Mouse (Mus musculus): Measurements from ENCODE around the gene Mxra8.
A peak's percentile ranks its signal among the peaks of the same experiment; 100 is the strongest.

Gene Mxra8

GRCm38 (mm10) chr4:155839483-155839910 lies at the start of gene Mxra8:
Gene Mxra8, plus strand, starts transcription at chr4:155839680.
- Histone ChIP-seq H3K27me3 (ENCODE audit: control insufficient read depth, insufficient read depth, low read length, poor library complexity, severe bottlenecking) (no peaks in the 10 kb centered on the region), H3K36me3 (ENCODE audit: control insufficient read depth, insufficient read depth, low read length, poor library complexity, severe bottlenecking) (no peaks in the 10 kb centered on the region)
- no peak for DNase-seq (ENCODE audit: low read depth, low spot score)

GRCm38 (mm10) chr4:155790021-155790489 lies 49.4 kb upstream of the Mxra8 start, which contains the start of gene Ankrd65:
Gene Ankrd65, plus strand, starts transcription at chr4:155790439.
- Histone ChIP-seq H3K36me3 (ENCODE audit: control insufficient read depth, insufficient read depth, low read length, poor library complexity, severe bottlenecking) (no peaks in the 10 kb centered on the region), H3K27me3 (ENCODE audit: control insufficient read depth, insufficient read depth, low read length, poor library complexity, severe bottlenecking) (peaks cover 3% of the 10 kb centered on the region; the same call in 1 of the 2 replicates)
- no peak for DNase-seq (ENCODE audit: low read depth, low spot score)

- Histone ChIP-seq H3K36me3 (ENCODE audit: control insufficient read depth, insufficient read depth, low read length, poor library complexity, severe bottlenecking) (no peaks in the 10 kb centered on the region), H3K27me3 (ENCODE audit: control insufficient read depth, insufficient read depth, low read length, poor library complexity, severe bottlenecking) (peaks cover 3% of the 10 kb centered on the region; the same call in 1 of the 2 replicates)
- DNase-seq (ENCODE audit: low read depth, low spot score) = no peak
Measured at GRCm38 (mm10) chr4:155790650-155791161, 48.8 kb upstream of the Mxra8 start.

GRCm38 (mm10) chr4:155791240-155791933 lies 48.1 kb upstream of the Mxra8 start:
- DNase-seq (ENCODE audit: low read depth, low spot score) = no peak
- Histone ChIP-seq H3K36me3 (ENCODE audit: control insufficient read depth, insufficient read depth, low read length, poor library complexity, severe bottlenecking) (no peaks in the 10 kb centered on the region), H3K27me3 (ENCODE audit: control insufficient read depth, insufficient read depth, low read length, poor library complexity, severe bottlenecking) (peaks cover 3% of the 10 kb centered on the region; the same call in 1 of the 2 replicates)

- no peak for DNase-seq (ENCODE audit: low read depth, low spot score)
- Histone ChIP-seq H3K36me3 (ENCODE audit: control insufficient read depth, insufficient read depth, low read length, poor library complexity, severe bottlenecking) (no peaks in the 10 kb centered on the region), H3K27me3 (ENCODE audit: control insufficient read depth, insufficient read depth, low read length, poor library complexity, severe bottlenecking) (peaks cover 3% of the 10 kb centered on the region; the same call in 1 of the 2 replicates)
Measured at GRCm38 (mm10) chr4:155793730-155794129, 45.8 kb upstream of the Mxra8 start.

GRCm38 (mm10) chr4:155802075-155802474 lies 37.4 kb upstream of the Mxra8 start:
- Histone ChIP-seq H3K27me3 (ENCODE audit: control insufficient read depth, insufficient read depth, low read length, poor library complexity, severe bottlenecking) (no peaks in the 10 kb centered on the region; the same call in 1 of the 2 replicates), H3K36me3 (ENCODE audit: control insufficient read depth, insufficient read depth, low read length, poor library complexity, severe bottlenecking) (no peaks in the 10 kb centered on the region; the same call in 1 of the 2 replicates)
- DNase-seq (ENCODE audit: low read depth, low spot score) = no peak

GRCm38 (mm10) chr4:155802741-155803339 lies 36.6 kb upstream of the Mxra8 start, which contains the start of gene Mrpl20:
Gene Mrpl20, plus strand, starts transcription at chr4:155802878.
- peaks cover 2% of the 10 kb centered on the region for H3K36me3 ChIP-seq (ENCODE audit: control insufficient read depth, insufficient read depth, low read length, poor library complexity, severe bottlenecking)
- DNase-seq (ENCODE audit: low read depth, low spot score) = peak; percentile 55

GRCm38 (mm10) chr4:155803340-155804041 lies 36.0 kb upstream of the Mxra8 start:
- DNase-seq (ENCODE audit: low read depth, low spot score) = peak; percentile 96
- Histone ChIP-seq H3K36me3 (ENCODE audit: control insufficient read depth, insufficient read depth, low read length, poor library complexity, severe bottlenecking) (peaks cover 2% of the 10 kb centered on the region), H3K27me3 (ENCODE audit: control insufficient read depth, insufficient read depth, low read length, poor library complexity, severe bottlenecking) (no peaks in the 10 kb centered on the region; the same call in 1 of the 2 replicates)

More at GRCm38 (mm10) chr4:155802741-155803339, 36.6 kb upstream of the Mxra8 start, which contains the start of gene Mrpl20:
- H3K27me3 ChIP-seq (ENCODE audit: control insufficient read depth, insufficient read depth, low read length, poor library complexity, severe bottlenecking) = no peaks in the 10 kb centered on the region; the same call in 1 of the 2 replicates

- Histone ChIP-seq H3K36me3 (ENCODE audit: control insufficient read depth, insufficient read depth, low read length, poor library complexity, severe bottlenecking) (peaks cover 6% of the 10 kb centered on the region), H3K27me3 (ENCODE audit: control insufficient read depth, insufficient read depth, low read length, poor library complexity, severe bottlenecking) (no peaks in the 10 kb centered on the region)
- DNase-seq (ENCODE audit: low read depth, low spot score) = no peak
Measured at GRCm38 (mm10) chr4:155807841-155808240, 31.6 kb upstream of the Mxra8 start.

GRCm38 (mm10) chr4:155811929-155812664 lies 27.4 kb upstream of the Mxra8 start, which contains the start of gene Ccnl2:
Gene Ccnl2, plus strand, starts transcription at chr4:155812489.
- H3K36me3 ChIP-seq (ENCODE audit: control insufficient read depth, insufficient read depth, low read length, poor library complexity, severe bottlenecking) = peaks cover 13% of the 10 kb centered on the region
- no peaks in the 10 kb centered on the region for H3K27me3 ChIP-seq (ENCODE audit: control insufficient read depth, insufficient read depth, low read length, poor library complexity, severe bottlenecking)
- peak; percentile 98 for DNase-seq (ENCODE audit: low read depth, low spot score)

GRCm38 (mm10) chr4:155812665-155813181 lies 26.8 kb upstream of the Mxra8 start:
- Histone ChIP-seq H3K27me3 (ENCODE audit: control insufficient read depth, insufficient read depth, low read length, poor library complexity, severe bottlenecking) (no peaks in the 10 kb centered on the region), H3K36me3 (ENCODE audit: control insufficient read depth, insufficient read depth, low read length, poor library complexity, severe bottlenecking) (peaks cover 14% of the 10 kb centered on the region)
- peak; percentile 45 for DNase-seq (ENCODE audit: low read depth, low spot score)

GRCm38 (mm10) chr4:155817533-155817932 lies 21.9 kb upstream of the Mxra8 start:
- no peak for DNase-seq (ENCODE audit: low read depth, low spot score)
- Histone ChIP-seq H3K36me3 (ENCODE audit: control insufficient read depth, insufficient read depth, low read length, poor library complexity, severe bottlenecking) (peaks cover 28% of the 10 kb centered on the region), H3K27me3 (ENCODE audit: control insufficient read depth, insufficient read depth, low read length, poor library complexity, severe bottlenecking) (no peaks in the 10 kb centered on the region)

- peak; percentile 64 for DNase-seq (ENCODE audit: low read depth, low spot score)
- Histone ChIP-seq H3K27me3 (ENCODE audit: control insufficient read depth, insufficient read depth, low read length, poor library complexity, severe bottlenecking) (no peaks in the 10 kb centered on the region; the same call in 1 of the 2 replicates), H3K36me3 (ENCODE audit: control insufficient read depth, insufficient read depth, low read length, poor library complexity, severe bottlenecking) (peaks cover 39% of the 10 kb centered on the region)
Measured at GRCm38 (mm10) chr4:155821025-155821424, 18.5 kb upstream of the Mxra8 start.
